Mouse (Mus musculus) c-Kit-negative CD71-positive TER-119-positive erythroid progenitor cells, embryonic 14.5 days (primary cell): ENCODE results near the gene Nlrc5.

Experiments
- DNase-seq: peaks from one replicate; pipeline ENCODE4 v3.0.0-alpha.2; 2013; ENCODE audit warnings: low read depth, low spot score

Nlrc5 gene

GRCm38 (mm10) chr8:94469656-94470055, 35.5 kb downstream of the Nlrc5 start:
- no peak for DNase-seq

- no peak for DNase-seq
Observed at GRCm38 (mm10) chr8:94470794-94471193, 36.6 kb downstream of the Nlrc5 start.

- DNase-seq = no peak
Observed at GRCm38 (mm10) chr8:94471281-94471680, 37.1 kb downstream of the Nlrc5 start.

GRCm38 (mm10) chr8:94472741-94473140, 38.6 kb downstream of the Nlrc5 start:
- no peak for DNase-seq

GRCm38 (mm10) chr8:94473431-94473830, 39.3 kb downstream of the Nlrc5 start:
- DNase-seq = no peak

- DNase-seq = no peak
Observed at GRCm38 (mm10) chr8:94475786-94476185, 41.6 kb downstream of the Nlrc5 start.

- no peak for DNase-seq
Observed at GRCm38 (mm10) chr8:94476846-94477245, 42.7 kb downstream of the Nlrc5 start.

GRCm38 (mm10) chr8:94482051-94482450, 47.9 kb downstream of the Nlrc5 start:
- DNase-seq = no peak

- DNase-seq = no peak
Observed at GRCm38 (mm10) chr8:94485288-94485687, 51.1 kb downstream of the Nlrc5 start.

GRCm38 (mm10) chr8:94485882-94486281, 51.7 kb downstream of the Nlrc5 start:
- DNase-seq = no peak

- DNase-seq = no peak
Observed at GRCm38 (mm10) chr8:94488016-94488415, 53.9 kb downstream of the Nlrc5 start.

- no peak for DNase-seq
Observed at GRCm38 (mm10) chr8:94489809-94490483, 55.8 kb downstream of the Nlrc5 start.

GRCm38 (mm10) chr8:94492021-94492681, 58.0 kb downstream of the Nlrc5 start:
- DNase-seq = peak; percentile 11

- no peak for DNase-seq
Observed at GRCm38 (mm10) chr8:94493240-94493639, 59.1 kb downstream of the Nlrc5 start.

GRCm38 (mm10) chr8:94515430-94516208, 81.5 kb downstream of the Nlrc5 start:
- DNase-seq = no peak

- DNase-seq = no peak
Observed at GRCm38 (mm10) chr8:94516209-94516593, 82.0 kb downstream of the Nlrc5 start.

- DNase-seq = no peak
Observed at GRCm38 (mm10) chr8:94516766-94517165, 82.6 kb downstream of the Nlrc5 start.

GRCm38 (mm10) chr8:94518331-94518730, 84.2 kb downstream of the Nlrc5 start:
- DNase-seq = no peak

GRCm38 (mm10) chr8:94519021-94519420, 84.9 kb downstream of the Nlrc5 start:
- no peak for DNase-seq

- DNase-seq = no peak
Observed at GRCm38 (mm10) chr8:94521481-94521880, 87.3 kb downstream of the Nlrc5 start.

- DNase-seq = no peak
Observed at GRCm38 (mm10) chr8:94522482-94522881, 88.3 kb downstream of the Nlrc5 start.

GRCm38 (mm10) chr8:94524554-94524953, 90.4 kb downstream of the Nlrc5 start:
- DNase-seq = no peak

- DNase-seq = no peak
Observed at GRCm38 (mm10) chr8:94527178-94527577, 93.0 kb downstream of the Nlrc5 start.
